Mouse (Mus musculus): ENCODE measurements around the gene Ube2cbp. TPM values are rescaled to one million over a fixed set of nuclear protein-coding genes. Genes with fewer than 3 reads are reported as not detected.

Ube2cbp gene
- polyA plus RNA-seq, 1 experiment from 2014 or later = 7.4 TPM

GRCm38 (mm10) chr9:86419366-86419765, 45.4 kb downstream of the Ube2cbp start:
- Histone ChIP-seq H3K9me3 (replicated peaks) (no peaks in the 10 kb centered on the region), H3K4me2 (no peak overlapping the region), H3K36me3 (no peaks in the 10 kb centered on the region), H3K27me3 (replicated peaks) (no peaks in the 10 kb centered on the region), H3K9ac (replicated peaks) (no peak overlapping the region), H3K4me3 (replicated peaks) (no peak overlapping the region), H3K27ac (replicated peaks) (no peak overlapping the region), H3K4me1 (no peaks in the 10 kb centered on the region)
- WGBS = 80% methylated on average over 6 of the region's 6 CpGs
- no peak for ATAC-seq (ENCODE audit: low FRiP score)

- H3K9ac ChIP-seq (replicated peaks) = no peak overlapping the region
- H3K4me2 ChIP-seq = no peak overlapping the region
- H3K27ac ChIP-seq (replicated peaks) = no peak overlapping the region
- ATAC-seq (ENCODE audit: low FRiP score) = no peak
- H3K36me3 ChIP-seq = no peaks in the 10 kb centered on the region
- H3K9me3 ChIP-seq (replicated peaks) = no peaks in the 10 kb centered on the region
- no peaks in the 10 kb centered on the region for H3K4me1 ChIP-seq
- H3K4me3 ChIP-seq (replicated peaks) = no peak overlapping the region
- no peaks in the 10 kb centered on the region for H3K27me3 ChIP-seq (replicated peaks)
- 96% methylated on average over 1 of the region's 1 CpGs for WGBS
Measured at GRCm38 (mm10) chr9:86417971-86418370, 46.8 kb downstream of the Ube2cbp start.

- Histone ChIP-seq H3K9ac (replicated peaks) (no peak overlapping the region), H3K27me3 (replicated peaks) (no peaks in the 10 kb centered on the region), H3K4me3 (replicated peaks) (no peak overlapping the region), H3K4me2 (no peak overlapping the region), H3K4me1 (no peaks in the 10 kb centered on the region), H3K9me3 (replicated peaks) (no peaks in the 10 kb centered on the region), H3K27ac (replicated peaks) (no peak overlapping the region), H3K36me3 (no peaks in the 10 kb centered on the region)
- ATAC-seq (ENCODE audit: low FRiP score) = no peak
- WGBS = 84% methylated on average over 6 of the region's 6 CpGs
Measured at GRCm38 (mm10) chr9:86395785-86396184, 69.0 kb downstream of the Ube2cbp start.

- Histone ChIP-seq H3K9ac (replicated peaks) (no peak overlapping the region), H3K4me2 (no peak overlapping the region), H3K27me3 (replicated peaks) (no peaks in the 10 kb centered on the region), H3K27ac (replicated peaks) (no peak overlapping the region), H3K36me3 (no peaks in the 10 kb centered on the region), H3K4me3 (replicated peaks) (no peak overlapping the region), H3K9me3 (replicated peaks) (no peaks in the 10 kb centered on the region), H3K4me1 (no peaks in the 10 kb centered on the region)
- no peak for ATAC-seq (ENCODE audit: low FRiP score)
- 91% methylated on average over 1 of the region's 1 CpGs for WGBS
Measured at GRCm38 (mm10) chr9:86395012-86395411, 69.7 kb downstream of the Ube2cbp start.

GRCm38 (mm10) chr9:86393586-86394272, 71.0 kb downstream of the Ube2cbp start:
- Histone ChIP-seq H3K4me2 (no peak overlapping the region), H3K4me3 (replicated peaks) (no peak overlapping the region), H3K9ac (replicated peaks) (no peak overlapping the region), H3K9me3 (replicated peaks) (no peaks in the 10 kb centered on the region), H3K27me3 (replicated peaks) (no peaks in the 10 kb centered on the region), H3K36me3 (no peaks in the 10 kb centered on the region), H3K27ac (replicated peaks) (no peak overlapping the region; the same call in 1 of the 2 replicates), H3K4me1 (no peaks in the 10 kb centered on the region)
- WGBS = 61% methylated on average over 8 of the region's 8 CpGs
- no peak for ATAC-seq (ENCODE audit: low FRiP score)

- no peak for ATAC-seq (ENCODE audit: low FRiP score)
- H3K9me3 ChIP-seq (replicated peaks) = no peaks in the 10 kb centered on the region
Measured at GRCm38 (mm10) chr9:86391467-86391866, 73.3 kb downstream of the Ube2cbp start.

GRCm38 (mm10) chr9:86390713-86391112, 74.0 kb downstream of the Ube2cbp start:
- 87% methylated on average over 2 of the region's 2 CpGs for WGBS
- no peak for ATAC-seq (ENCODE audit: low FRiP score)
- Histone ChIP-seq H3K36me3 (no peaks in the 10 kb centered on the region), H3K9ac (replicated peaks) (no peak overlapping the region), H3K27me3 (replicated peaks) (no peaks in the 10 kb centered on the region), H3K9me3 (replicated peaks) (no peaks in the 10 kb centered on the region), H3K4me3 (replicated peaks) (no peak overlapping the region), H3K27ac (replicated peaks) (no peak overlapping the region), H3K4me1 (no peaks in the 10 kb centered on the region), H3K4me2 (no peak overlapping the region)

More at GRCm38 (mm10) chr9:86391467-86391866, 73.3 kb downstream of the Ube2cbp start:
- Histone ChIP-seq H3K27me3 (replicated peaks) (no peaks in the 10 kb centered on the region), H3K9ac (replicated peaks) (no peak overlapping the region), H3K27ac (replicated peaks) (no peak overlapping the region), H3K4me1 (no peaks in the 10 kb centered on the region), H3K4me2 (no peak overlapping the region), H3K4me3 (replicated peaks) (no peak overlapping the region), H3K36me3 (no peaks in the 10 kb centered on the region)

- Histone ChIP-seq H3K4me2 (no peak overlapping the region), H3K9ac (replicated peaks) (no peak overlapping the region), H3K4me1 (no peaks in the 10 kb centered on the region), H3K4me3 (replicated peaks) (no peak overlapping the region), H3K36me3 (no peaks in the 10 kb centered on the region), H3K27me3 (replicated peaks) (no peaks in the 10 kb centered on the region), H3K9me3 (replicated peaks) (no peaks in the 10 kb centered on the region), H3K27ac (replicated peaks) (no peak overlapping the region)
- 71% methylated on average over 4 of the region's 4 CpGs for WGBS
- no peak for ATAC-seq (ENCODE audit: low FRiP score)
Measured at GRCm38 (mm10) chr9:86388538-86388937, 76.2 kb downstream of the Ube2cbp start.

GRCm38 (mm10) chr9:86376923-86377322, 87.8 kb downstream of the Ube2cbp start:
- H3K27me3 ChIP-seq (replicated peaks) = no peaks in the 10 kb centered on the region
- no peak overlapping the region for H3K27ac ChIP-seq (replicated peaks)
- no peak overlapping the region for H3K4me2 ChIP-seq
- H3K9me3 ChIP-seq (replicated peaks) = no peaks in the 10 kb centered on the region
- no peak overlapping the region for H3K4me3 ChIP-seq (replicated peaks)
- no peak overlapping the region for H3K9ac ChIP-seq (replicated peaks)
- WGBS = 82% methylated on average over 2 of the region's 2 CpGs
- H3K36me3 ChIP-seq = no peaks in the 10 kb centered on the region
- no peaks in the 10 kb centered on the region for H3K4me1 ChIP-seq
- ATAC-seq (ENCODE audit: low FRiP score) = no peak

GRCm38 (mm10) chr9:86372783-86373567, 91.8 kb downstream of the Ube2cbp start:
- Histone ChIP-seq H3K4me3 (replicated peaks) (no peak overlapping the region), H3K9me3 (replicated peaks) (no peaks in the 10 kb centered on the region), H3K27me3 (replicated peaks) (no peaks in the 10 kb centered on the region), H3K36me3 (no peaks in the 10 kb centered on the region), H3K4me1 (no peaks in the 10 kb centered on the region), H3K9ac (replicated peaks) (no peak overlapping the region), H3K4me2 (no peak overlapping the region), H3K27ac (replicated peaks) (no peak overlapping the region)
- WGBS = 56% methylated on average over 12 of the region's 12 CpGs
- ATAC-seq (ENCODE audit: low FRiP score) = no peak

- no peak overlapping the region for H3K4me2 ChIP-seq
- no peak for ATAC-seq (ENCODE audit: low FRiP score)
- no peaks in the 10 kb centered on the region for H3K27me3 ChIP-seq (replicated peaks)
- no peaks in the 10 kb centered on the region for H3K9me3 ChIP-seq (replicated peaks)
- no peaks in the 10 kb centered on the region for H3K4me1 ChIP-seq
- no peak overlapping the region for H3K9ac ChIP-seq (replicated peaks)
- H3K4me3 ChIP-seq (replicated peaks) = no peak overlapping the region
- no peaks in the 10 kb centered on the region for H3K36me3 ChIP-seq
- 84% methylated on average over 4 of the region's 4 CpGs for WGBS
- no peak overlapping the region for H3K27ac ChIP-seq (replicated peaks)
Measured at GRCm38 (mm10) chr9:86369208-86369607, 95.5 kb downstream of the Ube2cbp start.

- no peak for ATAC-seq (ENCODE audit: low FRiP score)
- no peaks in the 10 kb centered on the region for H3K36me3 ChIP-seq
- no peak overlapping the region for H3K27ac ChIP-seq (replicated peaks)
- no peaks in the 10 kb centered on the region for H3K27me3 ChIP-seq (replicated peaks)
- WGBS = 65% methylated on average over 9 of the region's 9 CpGs
- no peak overlapping the region for H3K4me3 ChIP-seq (replicated peaks)
- no peak overlapping the region for H3K4me2 ChIP-seq
- H3K4me1 ChIP-seq = no peaks in the 10 kb centered on the region
- no peaks in the 10 kb centered on the region for H3K9me3 ChIP-seq (replicated peaks)
- no peak overlapping the region for H3K9ac ChIP-seq (replicated peaks)
Measured at GRCm38 (mm10) chr9:86360536-86360935, 104.2 kb downstream of the Ube2cbp start.
